Mouse (Mus musculus) forebrain, postnatal 0 days (tissue): ENCODE results near the gene Lrit3. TPM values are rescaled to one million over a fixed set of nuclear protein-coding genes. Genes with fewer than 3 reads are reported as not detected.
"Not testable (repeated sequence)": the region's sequence is repeated elsewhere in the genome, so short reads cannot be mapped to it uniquely, and the experiment has no call there.

Experiments
- ATAC-seq: fragments of 200-750 bp; cut with Nextera tagmentation; 2 replicates; pipeline ENCODE4 v1.8.0; 2017; ENCODE audit warnings: mild to moderate bottlenecking, moderate library complexity
- DNase-seq: peaks from one replicate; pipeline ENCODE4 v3.0.0-alpha.2; 2015
- H3K27ac ChIP-seq: fragments of 300-500 bp; sonication (generic); 2 replicates; pipeline ENCODE4 v1.5.1; 2014; ENCODE audit warnings: low read depth, mild to moderate bottlenecking, antibody characterized with exemption, low read length, moderate library complexity, mixed read lengths
- H3K27me3 ChIP-seq: fragments of 300-500 bp; sonication (generic); 2 replicates; pipeline ENCODE4 v1.6.1; 2014; ENCODE audit warnings: mild to moderate bottlenecking, low read length, mixed read lengths; ENCODE audit not compliant: insufficient read depth
- H3K36me3 ChIP-seq: fragments of 300-500 bp; sonication (generic); 2 replicates; pipeline ENCODE4 v1.6.1; 2014; ENCODE audit warnings: mild to moderate bottlenecking, moderate library complexity; ENCODE audit not compliant: insufficient read depth
- H3K4me1 ChIP-seq: fragments of 300-500 bp; sonication (generic); 2 replicates; pipeline ENCODE4 v1.6.1; 2014; ENCODE audit warnings: antibody characterized with exemption; ENCODE audit not compliant: insufficient read depth
- H3K4me2 ChIP-seq: fragments of 300-500 bp; sonication (generic); 2 replicates; pipeline ENCODE4 v1.6.1; 2014; ENCODE audit warnings: low read depth, mild to moderate bottlenecking, moderate library complexity
- H3K4me3 ChIP-seq: fragments of 300-500 bp; sonication (generic); 2 replicates; pipeline ENCODE4 v1.5.1; 2014; ENCODE audit warnings: low read depth, low read length, mixed read lengths
- H3K9ac ChIP-seq: fragments of 300-500 bp; sonication (generic); 2 replicates; pipeline ENCODE4 v1.6.1; 2014; ENCODE audit warnings: mild to moderate bottlenecking
- H3K9me3 ChIP-seq: fragments of 300-500 bp; sonication (generic); 2 replicates; pipeline ENCODE4 v1.6.1; 2016; ENCODE audit warnings: low read length
- CTCF ChIP-seq: sonication (generic); IDR thresholded peaks from 2 replicates; pipeline ENCODE4 v1.5.1; 2016; ENCODE audit warnings: antibody characterized with exemption, control low read depth, low read depth
- WGBS: fragments of 180-500 bp; shearing (Covaris S2); extraction: QIAGEN DNeasy Blood & Tissue Kit; methylation state at CpG from one replicate; pipeline ENCODE4 v1.1.7; 2014; 5-methylcytosine and 5-hydroxymethylcytosine counted together
- polyA plus RNA-seq: library from polyadenylated mRNA; unstranded; fragments of >200 nt; fragmentation: Nextera tagmentation; extraction: Ambion mirVana; gene quantifications from 2 replicates; pipeline ENCODE4 v1.2.1, GENCODE M21; 2015
- total RNA-seq: library from RNA; depleted of rRNA; stranded (reverse); fragments of >200 nt; gene quantifications from 2 replicates; pipeline ENCODE4 v1.2.3, GENCODE M21; 2014

The Lrit3 gene
- total and polyA plus RNA-seq, 2 experiments from 2014 or later: not detected

GRCm38 (mm10) chr3:129782746-129783145 is 21.1 kb downstream of the Lrit3 start:
- DNase-seq: no peak
- no peak for TF ChIP-seq CTCF
- Histone ChIP-seq H3K27me3 (no peaks in the 10 kb centered on the region), H3K4me2 (no peak overlapping the region), H3K27ac (no peak overlapping the region), H3K9me3 (no peaks in the 10 kb centered on the region), H3K4me1 (no peaks in the 10 kb centered on the region), H3K9ac (no peak overlapping the region), H3K4me3 (no peak overlapping the region), H3K36me3 (no peaks in the 10 kb centered on the region)
- no peak for ATAC-seq
- 91% methylated on average over 3 of the region's 3 CpGs for whole genome bisulfite sequencing

DNA sequence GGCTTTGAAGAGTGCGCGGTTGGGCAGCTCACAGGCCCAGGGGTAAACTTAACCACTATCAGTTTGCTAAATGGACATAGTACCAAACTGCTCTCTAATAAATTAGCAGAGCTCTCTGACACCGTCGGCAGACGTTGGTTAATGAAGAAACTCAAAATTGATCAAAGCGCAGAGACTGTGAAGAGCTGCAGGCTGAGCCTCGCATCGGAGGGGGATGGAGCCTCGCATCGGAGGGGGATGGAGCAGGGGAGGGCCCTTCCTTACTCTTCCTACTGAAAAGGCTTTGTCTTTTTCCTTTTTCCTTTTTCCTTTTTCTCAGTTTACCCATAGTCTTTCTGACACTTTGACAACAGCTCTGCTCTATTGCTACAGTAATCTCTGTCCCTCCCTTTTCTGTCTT is 22.4 kb downstream of the Lrit3 start:
- no peak for TF ChIP-seq CTCF
- Histone ChIP-seq H3K4me3 (no peak overlapping the region), H3K27ac (no peak overlapping the region), H3K4me1 (no peaks in the 10 kb centered on the region), H3K9me3 (no peaks in the 10 kb centered on the region), H3K9ac (no peak overlapping the region), H3K36me3 (no peaks in the 10 kb centered on the region), H3K27me3 (no peaks in the 10 kb centered on the region), H3K4me2 (no peak overlapping the region)
- 34% methylated on average over 10 of the region's 10 CpGs for WGBS
- DNase-seq (no peak), ATAC-seq (no peak)

- DNase-seq (no peak), ATAC-seq (no peak)
- Histone ChIP-seq H3K4me1 (no peaks in the 10 kb centered on the region), H3K4me3 (no peak overlapping the region), H3K9me3 (no peaks in the 10 kb centered on the region), H3K27ac (no peak overlapping the region), H3K9ac (no peak overlapping the region), H3K27me3 (no peaks in the 10 kb centered on the region), H3K4me2 (no peak overlapping the region), H3K36me3 (no peaks in the 10 kb centered on the region)
- no peak for TF ChIP-seq CTCF
- 84% methylated on average over 6 of the region's 6 CpGs for WGBS
These were observed 32.6 kb downstream of the Lrit3 start for GRCm38 (mm10) chr3:129771210-129771609.

DNA sequence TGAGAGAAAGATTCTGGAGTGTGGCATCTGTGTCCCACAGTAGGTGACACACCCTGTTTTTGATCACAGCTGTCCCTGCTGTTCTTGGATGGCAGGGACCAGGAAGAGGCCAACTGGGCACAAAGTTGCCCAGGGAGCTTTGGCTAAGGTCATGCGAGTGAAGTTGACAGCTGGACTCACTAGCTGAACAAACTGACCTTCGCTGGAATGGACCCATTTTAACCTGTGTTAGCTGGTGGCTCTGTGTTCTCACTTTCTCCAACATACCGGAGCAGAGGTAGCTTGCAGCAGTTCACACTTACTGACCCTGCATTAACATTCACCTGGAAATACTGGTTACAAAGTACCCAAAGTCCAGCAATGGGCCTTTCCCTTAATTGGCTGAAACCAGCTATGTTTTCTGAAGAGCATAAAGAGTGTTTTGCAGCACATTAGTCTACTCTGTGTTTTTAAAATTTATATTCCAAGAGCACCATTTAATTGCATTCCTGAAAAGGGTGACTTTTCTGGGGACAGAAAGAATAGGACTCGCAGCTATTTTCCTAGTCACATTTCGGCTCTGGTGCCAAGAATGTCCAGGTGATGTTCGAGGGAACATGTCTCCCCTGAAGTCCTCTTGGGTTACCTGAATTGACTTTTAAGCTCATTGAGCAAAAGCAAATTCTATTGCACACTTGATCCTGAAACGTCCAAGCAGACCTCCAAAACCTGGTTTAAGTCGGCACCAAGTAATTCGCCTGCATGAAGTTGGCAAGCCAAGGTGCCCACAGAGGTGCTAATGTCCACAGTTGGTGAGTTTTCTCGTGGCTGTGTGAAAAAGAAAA is 36.6 kb downstream of the Lrit3 start:
- TF ChIP-seq CTCF: no peak
- Histone ChIP-seq H3K36me3 (no peaks in the 10 kb centered on the region), H3K9ac (no peak overlapping the region), H3K4me3 (no peak overlapping the region), H3K27me3 (no peaks in the 10 kb centered on the region), H3K27ac (no peak overlapping the region), H3K9me3 (no peaks in the 10 kb centered on the region), H3K4me1 (no peaks in the 10 kb centered on the region), H3K4me2 (no peak overlapping the region)
- 83% methylated on average over 10 of the region's 10 CpGs for WGBS
- no peak for DNase-seq
- ATAC-seq: no peak

DNA sequence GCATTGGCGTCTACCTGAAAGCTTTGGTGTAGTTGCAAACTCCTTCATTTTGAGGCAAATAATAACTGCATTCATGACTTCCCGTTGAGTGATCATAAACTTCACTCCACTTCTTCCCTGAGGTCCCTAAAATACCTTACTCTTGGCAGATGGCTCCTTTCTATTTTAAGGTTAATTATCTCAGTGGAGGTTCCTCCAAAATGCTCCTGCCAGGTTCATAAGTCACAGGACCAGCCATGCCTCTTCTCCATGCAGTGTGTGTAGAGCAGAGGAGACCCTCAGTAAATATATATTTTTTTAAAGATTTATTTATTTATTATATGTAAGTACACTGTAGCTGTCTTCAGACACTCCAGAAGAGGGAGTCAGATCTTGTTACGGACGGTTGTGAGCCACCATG is 37.7 kb downstream of the Lrit3 start:
- Histone ChIP-seq H3K4me2 (no peak overlapping the region), H3K4me1 (no peaks in the 10 kb centered on the region), H3K27me3 (no peaks in the 10 kb centered on the region), H3K9ac (no peak overlapping the region), H3K36me3 (no peaks in the 10 kb centered on the region), H3K27ac (no peak overlapping the region), H3K9me3 (no peaks in the 10 kb centered on the region), H3K4me3 (no peak overlapping the region)
- no peak for TF ChIP-seq CTCF
- DNase-seq (no peak), ATAC-seq (no peak)
- WGBS: 89% methylated on average over 4 of the region's 4 CpGs

DNA sequence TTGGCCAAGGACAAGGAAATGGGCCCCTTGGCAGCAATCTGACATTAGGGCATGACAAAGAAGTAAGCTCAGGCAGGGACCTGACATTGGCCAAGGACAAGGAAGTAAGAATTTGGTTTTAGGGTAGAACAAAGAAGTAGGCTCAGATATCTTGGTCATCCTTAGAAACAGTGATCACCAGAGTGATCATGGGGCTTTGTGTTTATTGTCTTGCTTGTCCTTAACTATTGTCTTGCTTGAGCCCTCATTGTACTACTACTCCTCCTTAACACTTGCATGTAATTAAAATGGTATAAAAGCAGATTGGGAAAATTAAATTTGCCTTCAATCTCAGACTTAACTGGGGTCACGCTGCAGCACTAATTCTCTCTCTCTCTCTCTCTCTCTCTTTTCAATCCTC is 46.2 kb downstream of the Lrit3 start:
- WGBS: 79% methylated on average over 1 of the region's 1 CpGs
- H3K27ac ChIP-seq, H3K36me3 ChIP-seq, H3K9ac ChIP-seq, ATAC-seq, H3K4me3 ChIP-seq, DNase-seq, H3K27me3 ChIP-seq, H3K9me3 ChIP-seq, H3K4me1 ChIP-seq, H3K4me2 ChIP-seq: not testable (repeated sequence)

DNA sequence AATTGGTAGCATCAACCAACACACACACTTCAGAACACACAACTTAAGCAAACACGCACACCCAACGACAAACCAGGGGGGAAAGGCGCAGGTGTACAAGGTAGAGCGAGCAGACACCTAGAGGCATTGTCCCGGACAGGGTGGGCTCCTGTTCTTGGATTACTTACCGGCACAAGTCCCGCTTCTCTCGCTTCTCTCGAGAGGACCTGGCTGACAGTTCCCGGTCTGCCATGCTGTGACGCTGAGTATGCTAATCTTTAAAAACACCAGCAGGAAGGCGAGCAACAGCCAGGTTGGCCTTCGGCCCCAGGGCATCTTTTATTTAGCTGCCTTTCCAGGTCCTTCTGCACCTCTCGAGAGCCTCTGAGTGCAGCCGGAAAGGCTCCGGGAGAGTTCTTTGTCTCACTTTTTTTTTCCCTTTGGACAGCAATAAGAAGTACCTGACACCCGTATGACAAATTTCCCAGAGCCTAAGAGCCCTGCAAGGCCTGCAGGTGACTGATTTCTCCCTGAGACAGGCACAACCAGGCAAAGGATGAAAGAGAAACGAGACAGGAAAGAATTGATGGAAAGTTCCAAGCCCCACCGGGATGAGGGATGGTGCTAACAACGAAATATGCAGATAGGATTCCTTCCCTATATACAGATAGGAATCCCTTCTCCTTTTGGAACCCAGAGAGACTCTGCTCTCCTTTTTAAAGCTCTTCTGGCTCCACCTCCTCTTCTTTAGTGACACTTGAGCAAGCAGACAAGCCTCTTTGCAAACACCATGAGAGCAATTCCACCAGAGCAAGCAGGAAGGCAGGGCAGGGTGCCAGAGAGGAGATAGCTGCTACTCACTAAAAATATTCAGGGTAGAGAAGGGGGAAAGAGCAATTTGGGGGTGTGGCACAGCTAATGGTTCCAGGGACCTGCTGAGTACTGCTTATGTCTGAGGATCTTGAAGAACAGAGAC is 48.9 kb downstream of the Lrit3 start, which contains the start of gene Egf:
Egf (minus strand) TSS at position 667 of the 955 bp plus-strand sequence.
- Histone ChIP-seq H3K4me1 (0 out of 2 replicates have a peak, but pooled peaks cover 8% of the 10 kb centered on the region), H3K4me3 (peak within 1 kb of the TSS; percentile 35), H3K27ac (no peak within 1 kb of the TSS), H3K27me3 (no peaks in the 10 kb centered on the region), H3K36me3 (no peaks in the 10 kb centered on the region), H3K4me2 (peak within 1 kb of the TSS; percentile 62), H3K9ac (peak within 1 kb of the TSS; percentile 44), H3K9me3 (no peaks in the 10 kb centered on the region)
- ATAC-seq: peak; percentile 76
- 5% methylated on average over 20 of the region's 20 CpGs for WGBS
- no peak for TF ChIP-seq CTCF
- peak; percentile 20 for DNase-seq
